Mouse (Mus musculus): ENCODE data around the gene Rnf145. TPM values are rescaled to one million over a fixed set of nuclear protein-coding genes. Genes with fewer than 3 reads are reported as not detected.
"Not testable (repeated sequence)": the region's sequence is repeated elsewhere in the genome, so short reads cannot be mapped to it uniquely, and the experiment has no call there.

The Rnf145 gene
- polyA plus RNA-seq, 1 experiment from 2014 or later = 71.9 TPM

GRCm38 (mm10) chr11:44561476-44562015 is 42.8 kb downstream of the Rnf145 start:
- Histone ChIP-seq H3K4me1 (ENCODE audit: insufficient read depth, low read depth, low read length) (peaks cover 6% of the 10 kb centered on the region; the same call in 1 of the 2 replicates), H3K9me3 (ENCODE audit: low read length) (no peaks in the 10 kb centered on the region), H3K36me3 (ENCODE audit: insufficient read depth, low read length) (peaks cover 50% of the 10 kb centered on the region; the same call in 1 of the 2 replicates), H3K4me2 (replicated peaks; ENCODE audit: low read depth, low read length) (no peak overlapping the region), H3K4me3 (ENCODE audit: low read depth, low read length) (no peak overlapping the region), H3K9ac (replicated peaks; ENCODE audit: low read depth) (no peak overlapping the region), H3K27ac (ENCODE audit: low read length) (no peak overlapping the region), H3K27me3 (replicated peaks; ENCODE audit: insufficient read depth, low read length) (no peaks in the 10 kb centered on the region)
- no peak for TF ChIP-seq CTCF (IDR thresholded peaks at IDR 0.05)
- no peak for DNase-seq (ENCODE audit: low spot score)
- ATAC-seq = no peak
- WGBS = 87% methylated on average over 21 of the region's 21 CpGs

- WGBS = 61% methylated on average over 12 of the region's 12 CpGs
- Histone ChIP-seq H3K9ac (replicated peaks; ENCODE audit: low read depth) (no peak overlapping the region), H3K27me3 (replicated peaks; ENCODE audit: insufficient read depth, low read length) (no peaks in the 10 kb centered on the region), H3K4me3 (ENCODE audit: low read depth, low read length) (no peak overlapping the region), H3K27ac (ENCODE audit: low read length) (no peak overlapping the region), H3K36me3 (ENCODE audit: insufficient read depth, low read length) (peaks cover 44% of the 10 kb centered on the region; the same call in 1 of the 2 replicates), H3K4me1 (ENCODE audit: insufficient read depth, low read depth, low read length) (peaks cover 6% of the 10 kb centered on the region; the same call in 1 of the 2 replicates), H3K9me3 (ENCODE audit: low read length) (no peaks in the 10 kb centered on the region), H3K4me2 (replicated peaks; ENCODE audit: low read depth, low read length) (no peak overlapping the region)
- DNase-seq (ENCODE audit: low spot score) (no peak), ATAC-seq (no peak)
- TF ChIP-seq CTCF (IDR thresholded peaks at IDR 0.05) = no peak
- TF ChIP-seq EP300 (IDR thresholded peaks at IDR 0.05) = no peak
Measured at GRCm38 (mm10) chr11:44562389-44563135, 43.8 kb downstream of the Rnf145 start.

GRCm38 (mm10) chr11:44564245-44564864 is 45.6 kb downstream of the Rnf145 start:
- peak; percentile 79 for DNase-seq (ENCODE audit: low spot score)
- Histone ChIP-seq H3K9me3 (ENCODE audit: low read length) (no peaks in the 10 kb centered on the region), H3K4me2 (replicated peaks; ENCODE audit: low read depth, low read length) (no peak overlapping the region), H3K36me3 (ENCODE audit: insufficient read depth, low read length) (peaks cover 32% of the 10 kb centered on the region; the same call in 1 of the 2 replicates), H3K4me1 (ENCODE audit: insufficient read depth, low read depth, low read length) (peaks cover 6% of the 10 kb centered on the region; the same call in 1 of the 2 replicates), H3K4me3 (ENCODE audit: low read depth, low read length) (no peak overlapping the region), H3K9ac (replicated peaks; ENCODE audit: low read depth) (no peak overlapping the region), H3K27ac (ENCODE audit: low read length) (peak overlapping the region; percentile 61), H3K27me3 (replicated peaks; ENCODE audit: insufficient read depth, low read length) (no peaks in the 10 kb centered on the region)
- 0 out of 2 replicates have a peak, but pooled peaks have one; percentile 62 for TF ChIP-seq EP300 (IDR thresholded peaks at IDR 0.05)
- TF ChIP-seq CTCF (IDR thresholded peaks at IDR 0.05) = no peak
- WGBS = 60% methylated on average over 12 of the region's 12 CpGs
- peak; percentile 91 for ATAC-seq

- Histone ChIP-seq H3K4me1 (ENCODE audit: insufficient read depth, low read depth, low read length) (peaks cover 6% of the 10 kb centered on the region; the same call in 1 of the 2 replicates), H3K27ac (ENCODE audit: low read length) (peak overlapping the region; percentile 61), H3K9ac (replicated peaks; ENCODE audit: low read depth) (no peak overlapping the region), H3K4me3 (ENCODE audit: low read depth, low read length) (no peak overlapping the region), H3K36me3 (ENCODE audit: insufficient read depth, low read length) (peaks cover 26% of the 10 kb centered on the region; the same call in 1 of the 2 replicates), H3K4me2 (replicated peaks; ENCODE audit: low read depth, low read length) (no peak overlapping the region), H3K9me3 (ENCODE audit: low read length) (no peaks in the 10 kb centered on the region), H3K27me3 (replicated peaks; ENCODE audit: insufficient read depth, low read length) (no peaks in the 10 kb centered on the region)
- no peak for TF ChIP-seq EP300 (IDR thresholded peaks at IDR 0.05)
- no peak for TF ChIP-seq CTCF (IDR thresholded peaks at IDR 0.05)
- peak; percentile 42 for DNase-seq (ENCODE audit: low spot score)
- ATAC-seq = peak; percentile 56
Measured at GRCm38 (mm10) chr11:44564940-44565339, 46.2 kb downstream of the Rnf145 start.

- not testable (repeated sequence) for H3K9me3 ChIP-seq (ENCODE audit: low read length); H3K4me2 ChIP-seq (replicated peaks; ENCODE audit: low read depth, low read length); H3K27ac ChIP-seq (ENCODE audit: low read length); ATAC-seq; H3K36me3 ChIP-seq (ENCODE audit: insufficient read depth, low read length); DNase-seq (ENCODE audit: low spot score); H3K27me3 ChIP-seq (replicated peaks; ENCODE audit: insufficient read depth, low read length); H3K4me1 ChIP-seq (ENCODE audit: insufficient read depth, low read depth, low read length); H3K9ac ChIP-seq (replicated peaks; ENCODE audit: low read depth); H3K4me3 ChIP-seq (ENCODE audit: low read depth, low read length)
- 90% methylated on average over 4 of the region's 4 CpGs for WGBS
Measured at GRCm38 (mm10) chr11:44570336-44570735, 51.6 kb downstream of the Rnf145 start.

GRCm38 (mm10) chr11:44572781-44573180 is 54.0 kb downstream of the Rnf145 start:
- Histone ChIP-seq H3K4me1 (ENCODE audit: insufficient read depth, low read depth, low read length) (no peaks in the 10 kb centered on the region), H3K27me3 (replicated peaks; ENCODE audit: insufficient read depth, low read length) (no peaks in the 10 kb centered on the region), H3K4me3 (ENCODE audit: low read depth, low read length) (no peak overlapping the region), H3K36me3 (ENCODE audit: insufficient read depth, low read length) (no peaks in the 10 kb centered on the region), H3K27ac (ENCODE audit: low read length) (no peak overlapping the region), H3K4me2 (replicated peaks; ENCODE audit: low read depth, low read length) (no peak overlapping the region), H3K9ac (replicated peaks; ENCODE audit: low read depth) (no peak overlapping the region), H3K9me3 (ENCODE audit: low read length) (no peaks in the 10 kb centered on the region)
- ATAC-seq (no peak), DNase-seq (ENCODE audit: low spot score) (no peak)
- no peak for TF ChIP-seq EP300 (IDR thresholded peaks at IDR 0.05)
- TF ChIP-seq CTCF (IDR thresholded peaks at IDR 0.05) = no peak
- WGBS = 92% methylated on average over 5 of the region's 5 CpGs
